Mouse (Mus musculus) cerebellum, adult 9-11 months (tissue): ENCODE data around the gene Plscr1.

Experiments
- DNase-seq: peaks from one replicate; pipeline ENCODE4 v3.0.0; 2022

Plscr1 gene

DNA sequence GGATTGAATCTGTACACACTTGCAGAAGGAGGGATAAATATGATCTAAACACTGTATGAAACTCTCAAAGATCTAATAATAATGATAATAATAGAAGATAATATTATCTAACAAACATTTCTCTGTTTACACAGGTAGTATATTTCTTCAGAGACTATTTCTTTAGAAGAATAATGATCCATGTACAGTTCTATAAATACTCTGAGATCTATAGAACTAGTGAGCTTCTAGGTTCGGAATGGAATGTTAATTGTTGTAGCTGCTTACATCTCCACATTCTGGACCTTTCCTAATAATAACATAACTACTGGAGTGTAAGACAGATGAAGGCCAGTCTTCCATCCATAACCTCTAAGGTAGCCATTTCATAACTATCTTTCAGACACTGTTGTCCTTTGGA is 59.5 kb downstream of the Plscr1 start, which contains the start of gene 1700057G04Rik:
1700057G04Rik (plus strand) TSS at position 301 of the 400 bp plus-strand sequence.
- DNase-seq = no peak

DNA sequence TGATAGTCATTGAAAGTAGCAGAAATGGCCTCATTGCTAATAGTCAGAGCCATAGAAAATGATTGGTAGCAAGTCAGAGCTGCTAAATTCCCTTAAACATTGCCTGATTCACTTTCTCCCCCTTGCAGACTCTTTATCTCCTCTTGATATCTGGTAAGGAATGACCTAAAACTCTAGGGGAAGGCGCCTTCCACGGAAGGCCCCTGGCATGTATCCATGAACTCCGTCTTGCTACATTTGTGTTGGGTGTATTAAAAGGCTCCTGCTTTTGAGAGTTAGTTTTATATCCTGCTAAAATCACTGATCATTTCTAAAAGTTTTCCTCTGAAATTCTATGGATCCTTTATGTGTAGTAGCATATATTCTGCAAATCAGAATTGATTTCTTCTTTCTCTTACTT is 67.2 kb downstream of the Plscr1 start:
- no peak for DNase-seq
